Mouse (Mus musculus) brown adipose tissue, adult 24 weeks (tissue): ENCODE results near the gene Lyz1. TPM values are rescaled to one million over a fixed set of nuclear protein-coding genes. Genes with fewer than 3 reads are reported as not detected.
A peak's percentile ranks its signal among the peaks of the same experiment; 100 is the strongest.
"Not testable (repeated sequence)": the region's sequence is repeated elsewhere in the genome, so short reads cannot be mapped to it uniquely, and the experiment has no call there.

Experiments used
- H3K27ac ChIP-seq: fragments of 200-500 bp; replicated peaks from 2 replicates; pipeline ENCODE4 v1.5.1; 2012; ENCODE audit warnings: low read depth, mild to moderate bottlenecking, low read length
- H3K4me1 ChIP-seq: fragments of 200-500 bp; 2 replicates; pipeline ENCODE4 v1.6.1; 2012; ENCODE audit warnings: low read length, mixed read lengths; ENCODE audit not compliant: control insufficient read depth, insufficient read depth, insufficient read length
- H3K4me3 ChIP-seq: fragments of 200-500 bp; 2 replicates; pipeline ENCODE4 v1.5.1; 2012; ENCODE audit warnings: low read depth, mild to moderate bottlenecking, low read length, moderate library complexity; ENCODE audit not compliant: insufficient read depth
- polyA plus RNA-seq: library from polyadenylated mRNA; stranded (reverse); fragments of >200 nt; gene quantifications from 2 replicates; pipeline ENCODE4 v1.2.4, GENCODE M21; 2012; ENCODE audit not compliant: missing spikeins, insufficient read depth, insufficient read length

The Lyz1 gene
- polyA plus RNA-seq, 1 experiment = 6.7 TPM

- H3K4me1 ChIP-seq = peaks cover 15% of the 10 kb centered on the region
- no peak overlapping the region for H3K27ac ChIP-seq
- no peak overlapping the region for H3K4me3 ChIP-seq
These were observed 6.4 kb upstream of the Lyz1 start for GRCm38 (mm10) chr10:117299106-117299505.

GRCm38 (mm10) chr10:117298336-117298735 lies 5.7 kb upstream of the Lyz1 start:
- H3K4me1 ChIP-seq = peaks cover 15% of the 10 kb centered on the region
- no peak overlapping the region for H3K4me3 ChIP-seq
- H3K27ac ChIP-seq = no peak overlapping the region

GRCm38 (mm10) chr10:117290936-117291335 lies 1.7 kb downstream of the Lyz1 start:
- H3K4me3 ChIP-seq, H3K4me1 ChIP-seq, H3K27ac ChIP-seq: not testable (repeated sequence)

- Histone ChIP-seq H3K4me3 (no peak overlapping the region), H3K4me1 (no peaks in the 10 kb centered on the region), H3K27ac (no peak overlapping the region)
These were observed 2.4 kb downstream of the Lyz1 start for GRCm38 (mm10) chr10:117290046-117290870.

- H3K4me3 ChIP-seq, H3K4me1 ChIP-seq, H3K27ac ChIP-seq: not testable (repeated sequence)
These were observed 3.6 kb downstream of the Lyz1 start for GRCm38 (mm10) chr10:117289034-117289505.

GRCm38 (mm10) chr10:117288197-117289033 lies 4.3 kb downstream of the Lyz1 start:
- no peaks in the 10 kb centered on the region for H3K4me1 ChIP-seq
- H3K27ac ChIP-seq = peak overlapping the region; percentile 33; the same call in 1 of the 2 replicates
- H3K4me3 ChIP-seq = no peak overlapping the region

- H3K4me1 ChIP-seq = no peaks in the 10 kb centered on the region
- no peak overlapping the region for H3K4me3 ChIP-seq
- H3K27ac ChIP-seq = no peak overlapping the region
These were observed 5.3 kb downstream of the Lyz1 start for GRCm38 (mm10) chr10:117287226-117287850.

GRCm38 (mm10) chr10:117286366-117286970 lies 6.2 kb downstream of the Lyz1 start:
- Histone ChIP-seq H3K4me3 (no peak overlapping the region), H3K4me1 (no peaks in the 10 kb centered on the region), H3K27ac (no peak overlapping the region)

- H3K27ac ChIP-seq, H3K4me3 ChIP-seq, H3K4me1 ChIP-seq: not testable (repeated sequence)
These were observed 7.1 kb downstream of the Lyz1 start for GRCm38 (mm10) chr10:117285584-117285983.

GRCm38 (mm10) chr10:117284578-117285520 lies 7.8 kb downstream of the Lyz1 start:
- H3K4me3 ChIP-seq = no peak overlapping the region
- H3K4me1 ChIP-seq = no peaks in the 10 kb centered on the region
- peak overlapping the region; percentile 15 for H3K27ac ChIP-seq

GRCm38 (mm10) chr10:117283871-117284577 lies 8.6 kb downstream of the Lyz1 start:
- Histone ChIP-seq H3K4me3 (no peak overlapping the region), H3K27ac (peak overlapping the region; percentile 15; the same call in 1 of the 2 replicates), H3K4me1 (no peaks in the 10 kb centered on the region)

- H3K4me1 ChIP-seq, H3K4me3 ChIP-seq: not testable (repeated sequence)
- peak overlapping the region; percentile 17; the same call in 1 of the 2 replicates for H3K27ac ChIP-seq
These were observed 9.5 kb downstream of the Lyz1 start for GRCm38 (mm10) chr10:117283196-117283595.

GRCm38 (mm10) chr10:117282551-117282950 lies 10.1 kb downstream of the Lyz1 start:
- peak overlapping the region; percentile 45; the same call in 1 of the 2 replicates for H3K27ac ChIP-seq
- H3K4me3 ChIP-seq = no peak overlapping the region
- no peaks in the 10 kb centered on the region for H3K4me1 ChIP-seq
